Mouse (Mus musculus) forebrain, embryonic 14.5 days (tissue): ENCODE measurements around the gene Marveld1. TPM values are rescaled to one million over a fixed set of nuclear protein-coding genes. Genes with fewer than 3 reads are reported as not detected.
A peak's percentile ranks its signal among the peaks of the same experiment; 100 is the strongest.

Experiments used
- ATAC-seq: fragments of 200-750 bp; cut with Nextera tagmentation; 2 replicates; pipeline ENCODE4 v1.8.0; 2017; ENCODE audit warnings: mild to moderate bottlenecking, moderate library complexity
- DNase-seq: peaks from one replicate; pipeline ENCODE4 v3.0.0-alpha.2; 2015; ENCODE audit warnings: low spot score
- H3K27ac ChIP-seq: fragments of 300-500 bp; sonication (generic); 2 replicates; pipeline ENCODE4 v1.5.1; 2014; ENCODE audit warnings: low read depth, mild to moderate bottlenecking, control low read depth, low read length, moderate library complexity
- H3K27me3 ChIP-seq: fragments of 300-500 bp; sonication (generic); replicated peaks from 2 replicates; pipeline ENCODE4 v1.6.1; 2014; ENCODE audit warnings: low read length, control low read depth, mixed read lengths; ENCODE audit not compliant: control insufficient read depth, insufficient read depth
- H3K36me3 ChIP-seq: fragments of 300-500 bp; sonication (generic); 2 replicates; pipeline ENCODE4 v1.6.1; 2014; ENCODE audit warnings: low read length, control low read depth; ENCODE audit not compliant: control insufficient read depth, insufficient read depth
- H3K4me1 ChIP-seq: fragments of 300-500 bp; sonication (generic); 2 replicates; pipeline ENCODE4 v1.6.1; 2014; ENCODE audit warnings: antibody characterized with exemption, low read length, control low read depth; ENCODE audit not compliant: control insufficient read depth, insufficient read depth
- H3K4me2 ChIP-seq: fragments of 300-500 bp; sonication (generic); 2 replicates; pipeline ENCODE4 v1.6.1; 2014; ENCODE audit warnings: mild to moderate bottlenecking, control low read depth, low read length
- H3K4me3 ChIP-seq: fragments of 300-500 bp; sonication (generic); 2 replicates; pipeline ENCODE4 v1.5.1; 2014; ENCODE audit warnings: low read depth, low read length, control low read depth
- H3K9ac ChIP-seq: fragments of 300-500 bp; sonication (generic); 2 replicates; pipeline ENCODE4 v1.6.1; 2014; ENCODE audit warnings: mild to moderate bottlenecking, low read length, control low read depth, moderate library complexity
- H3K9me3 ChIP-seq: fragments of 300-500 bp; sonication (generic); replicated peaks from 2 replicates; pipeline ENCODE4 v1.6.1; 2016; ENCODE audit warnings: low read length, control low read depth, mixed read lengths; ENCODE audit not compliant: control insufficient read depth
- WGBS: fragments of 180-500 bp; shearing (Covaris S2); extraction: QIAGEN DNeasy Blood & Tissue Kit; methylation state at CpG from one replicate; pipeline ENCODE4 v1.1.7; 2014; 5-methylcytosine and 5-hydroxymethylcytosine counted together
- polyA plus RNA-seq: library from polyadenylated mRNA; unstranded; fragments of >200 nt; fragmentation: Nextera tagmentation; extraction: Ambion mirVana; gene quantifications from 2 replicates; pipeline ENCODE4 v1.2.1, GENCODE M21; 2014

Marveld1 gene
- polyA plus RNA-seq = 2.2 and 3.1 TPM in 2 replicates

DNA sequence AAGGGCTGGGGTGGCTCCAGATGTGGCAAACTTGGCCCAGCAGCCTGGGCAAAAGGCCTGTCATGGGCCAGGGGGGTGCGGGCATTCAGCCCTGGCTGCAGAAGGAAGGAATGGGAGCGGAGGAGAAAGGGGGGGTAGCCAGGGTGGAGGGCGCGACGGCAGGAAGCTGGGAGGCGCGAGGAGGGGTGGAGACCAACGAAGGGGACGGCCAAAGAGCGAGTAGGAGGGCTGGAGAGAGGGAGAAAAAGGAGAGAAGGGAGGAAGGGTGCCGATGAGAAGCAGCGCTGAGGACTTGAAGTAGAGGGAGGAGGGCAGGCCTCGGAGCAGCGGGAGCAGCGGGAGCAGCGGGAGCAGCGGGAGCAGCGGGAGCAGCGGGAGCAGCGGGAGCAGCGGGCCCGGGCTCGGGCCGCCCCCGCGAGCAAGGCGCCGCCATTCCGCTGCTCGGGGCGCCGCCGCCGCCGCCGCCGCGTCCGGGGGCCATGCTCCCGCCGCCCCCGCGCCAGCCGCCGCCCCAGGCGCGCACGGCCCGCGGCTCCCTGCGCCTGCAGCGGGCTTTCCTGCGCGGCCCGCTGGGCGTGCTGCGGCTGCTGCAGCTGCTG is at the start of gene Marveld1:
Gene Marveld1, plus strand, starts transcription at position 231 of the 599 bp plus-strand sequence.
- 0 out of 2 replicates have a peak, but pooled peaks cover 8% of the 10 kb centered on the region for H3K4me1 ChIP-seq
- H3K4me2 ChIP-seq = peak within 1 kb of the TSS; percentile 73
- DNase-seq (peak; percentile 35), ATAC-seq (peak; percentile 54; the same call in 1 of the 2 replicates)
- no peaks in the 10 kb centered on the region for H3K9me3 ChIP-seq
- no peaks in the 10 kb centered on the region for H3K36me3 ChIP-seq
- WGBS = under 1% methylated on average over 21 of the region's 57 CpGs
- peak within 1 kb of the TSS; percentile 70 for H3K9ac ChIP-seq
- peaks cover 8% of the 10 kb centered on the region for H3K27me3 ChIP-seq
- peak within 1 kb of the TSS; percentile 53 for H3K4me3 ChIP-seq
- 0 out of 2 replicates have a peak within 1 kb of the TSS, but pooled peaks have one; percentile 21 for H3K27ac ChIP-seq

DNA sequence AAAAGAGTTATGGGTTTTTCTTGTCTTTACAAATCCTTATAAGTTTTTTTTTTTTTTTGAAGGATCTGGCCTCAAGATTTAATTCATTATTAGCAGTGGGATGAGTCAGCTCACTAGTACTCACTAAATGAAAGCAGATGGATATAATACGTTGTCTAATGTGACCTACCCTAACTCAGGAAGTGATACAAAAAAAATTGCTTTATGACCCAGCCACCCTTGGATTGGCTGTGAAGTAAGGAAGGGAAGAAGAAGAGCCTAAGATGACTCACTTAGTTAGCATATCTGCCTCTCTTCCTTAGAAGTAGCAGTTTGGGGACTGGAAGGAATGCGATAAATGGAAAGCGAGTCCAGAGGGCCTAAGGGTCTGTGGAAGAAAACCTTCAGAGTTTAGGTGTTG is 47.8 kb upstream of the Marveld1 start:
- Histone ChIP-seq H3K9me3 (no peaks in the 10 kb centered on the region), H3K9ac (no peak overlapping the region), H3K4me2 (no peak overlapping the region), H3K27me3 (no peaks in the 10 kb centered on the region), H3K4me3 (no peak overlapping the region), H3K36me3 (peaks cover 24% of the 10 kb centered on the region), H3K27ac (no peak overlapping the region), H3K4me1 (no peaks in the 10 kb centered on the region)
- 95% methylated on average over 3 of the region's 3 CpGs for WGBS
- DNase-seq (no peak), ATAC-seq (no peak)

DNA sequence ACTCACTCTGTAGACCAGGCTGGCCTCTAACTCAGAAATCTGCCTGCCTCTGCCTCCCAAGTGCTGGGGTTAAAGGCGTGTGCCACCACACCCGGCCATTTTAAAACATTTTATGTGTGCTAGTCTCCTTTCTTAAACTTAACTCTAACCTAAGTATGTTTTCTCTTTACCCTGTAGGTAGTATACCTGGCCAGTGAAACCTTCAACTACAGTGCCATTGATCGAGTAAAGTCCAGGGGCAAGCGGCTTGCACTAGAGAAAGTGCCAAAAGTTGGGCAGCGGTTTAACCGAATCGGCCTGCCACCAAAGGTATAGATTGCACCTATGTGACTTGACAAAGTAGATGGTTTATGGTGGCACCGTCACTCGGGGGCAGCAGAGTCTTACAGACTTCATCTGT is 42.5 kb upstream of the Marveld1 start:
- ATAC-seq (no peak), DNase-seq (no peak)
- H3K4me1 ChIP-seq = no peaks in the 10 kb centered on the region
- no peak overlapping the region for H3K27ac ChIP-seq
- H3K9ac ChIP-seq = no peak overlapping the region
- H3K4me2 ChIP-seq = no peak overlapping the region
- 95% methylated on average over 9 of the region's 9 CpGs for WGBS
- H3K9me3 ChIP-seq = no peaks in the 10 kb centered on the region
- peaks cover 35% of the 10 kb centered on the region for H3K36me3 ChIP-seq
- no peak overlapping the region for H3K4me3 ChIP-seq
- H3K27me3 ChIP-seq = no peaks in the 10 kb centered on the region

DNA sequence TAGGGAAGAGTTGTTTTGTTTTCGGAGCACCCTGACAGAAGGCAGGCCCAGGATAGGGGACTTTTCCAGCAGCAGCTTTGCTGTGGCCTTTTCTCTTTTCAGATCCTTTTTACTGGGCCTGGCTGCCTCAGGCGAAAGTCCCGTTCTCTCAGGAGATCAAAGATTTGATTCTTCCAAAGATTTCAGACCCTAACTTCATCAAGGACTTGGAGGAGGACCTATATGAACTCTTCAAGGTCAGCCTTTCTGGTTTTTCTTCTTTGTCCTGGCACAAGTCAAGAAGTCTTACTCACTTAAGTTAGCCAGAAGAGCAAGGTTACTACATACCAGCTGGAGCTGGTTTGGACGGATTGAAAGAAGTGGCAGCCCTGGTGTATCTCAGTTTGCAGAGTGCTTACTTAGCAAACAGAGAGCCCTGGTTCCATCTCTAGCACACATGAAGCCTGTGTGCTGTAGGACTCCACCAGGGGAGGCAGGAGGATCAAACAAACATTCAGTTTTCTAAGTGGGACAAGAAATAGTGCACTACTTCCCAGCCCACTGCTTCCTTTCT is 31.3 kb upstream of the Marveld1 start:
- Histone ChIP-seq H3K9me3 (no peaks in the 10 kb centered on the region), H3K4me2 (no peak overlapping the region), H3K4me3 (no peak overlapping the region), H3K9ac (no peak overlapping the region), H3K36me3 (peaks cover 71% of the 10 kb centered on the region), H3K4me1 (no peaks in the 10 kb centered on the region), H3K27ac (no peak overlapping the region), H3K27me3 (no peaks in the 10 kb centered on the region)
- WGBS = 91% methylated on average over 4 of the region's 4 CpGs
- DNase-seq (no peak), ATAC-seq (no peak)

DNA sequence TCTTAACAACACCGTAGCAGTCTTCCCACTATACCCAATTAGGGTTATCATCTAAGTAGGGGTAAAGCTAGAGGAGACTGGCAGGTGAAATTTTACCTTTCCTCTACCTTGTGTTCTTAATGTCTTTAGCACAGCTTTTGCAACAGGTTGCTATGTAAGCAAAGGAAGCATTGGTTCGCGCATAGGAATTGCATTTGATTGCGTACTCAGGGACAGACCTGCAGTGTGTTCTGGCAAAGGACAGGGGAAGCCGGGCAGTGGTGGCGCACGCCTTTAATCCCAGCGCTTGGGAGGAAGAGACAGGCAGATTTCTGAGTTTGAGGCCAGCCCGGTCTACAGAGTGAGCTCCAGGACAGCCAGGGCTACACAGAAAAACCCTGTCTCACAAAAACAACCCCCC is 29.1 kb upstream of the Marveld1 start:
- no peak overlapping the region for H3K4me2 ChIP-seq
- 92% methylated on average over 9 of the region's 9 CpGs for WGBS
- DNase-seq (no peak), ATAC-seq (no peak)
- no peak overlapping the region for H3K27ac ChIP-seq
- H3K4me3 ChIP-seq = no peak overlapping the region
- no peaks in the 10 kb centered on the region for H3K4me1 ChIP-seq
- no peaks in the 10 kb centered on the region for H3K9me3 ChIP-seq
- H3K27me3 ChIP-seq = no peaks in the 10 kb centered on the region
- H3K9ac ChIP-seq = no peak overlapping the region
- H3K36me3 ChIP-seq = peaks cover 83% of the 10 kb centered on the region

DNA sequence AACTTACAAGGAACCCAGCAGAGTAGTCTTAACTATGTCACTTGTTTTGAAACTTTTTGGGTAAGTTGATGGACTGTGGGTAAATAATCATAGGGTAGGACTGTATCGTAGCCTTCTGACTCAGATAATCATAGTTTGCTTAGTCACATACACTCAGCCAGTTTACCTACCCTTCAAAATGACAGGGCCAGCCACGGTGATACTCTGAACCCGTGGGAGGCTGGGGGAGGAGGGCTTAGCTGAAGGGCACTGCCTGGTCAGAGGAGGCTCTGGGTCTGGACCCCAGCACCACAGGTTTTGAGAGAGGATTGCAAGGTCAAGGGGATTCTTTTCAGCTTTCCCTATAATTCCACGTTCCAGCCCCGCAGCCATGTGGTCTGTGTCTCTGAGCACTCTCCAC is 28.6 kb upstream of the Marveld1 start:
- Histone ChIP-seq H3K9ac (no peak overlapping the region), H3K4me2 (no peak overlapping the region), H3K4me1 (no peaks in the 10 kb centered on the region), H3K9me3 (no peaks in the 10 kb centered on the region), H3K27ac (no peak overlapping the region), H3K36me3 (peaks cover 83% of the 10 kb centered on the region), H3K4me3 (no peak overlapping the region), H3K27me3 (no peaks in the 10 kb centered on the region)
- DNase-seq (no peak), ATAC-seq (no peak)
- WGBS = 88% methylated on average over 5 of the region's 5 CpGs

DNA sequence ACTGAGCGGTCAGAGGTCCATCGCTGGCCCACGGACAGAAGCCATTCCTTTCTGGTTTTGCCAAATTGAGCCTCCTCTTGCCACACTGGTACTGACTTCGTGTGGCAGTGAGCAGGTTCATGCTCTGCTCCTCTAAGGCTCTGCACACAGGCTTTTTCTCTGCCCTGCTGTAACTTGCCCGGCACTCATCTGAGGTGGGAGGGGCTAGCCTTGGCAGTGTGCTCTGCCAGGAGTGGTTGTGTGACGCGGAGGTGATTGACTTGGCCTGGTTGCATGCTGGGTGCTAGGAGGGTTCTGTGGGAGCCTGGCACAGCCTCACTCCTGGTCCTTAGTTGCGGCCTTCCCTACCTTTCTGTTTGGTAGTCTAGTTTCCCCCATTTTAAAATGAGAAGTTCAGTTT is 26.7 kb upstream of the Marveld1 start:
- 85% methylated on average over 8 of the region's 8 CpGs for WGBS
- peaks cover 82% of the 10 kb centered on the region for H3K36me3 ChIP-seq
- DNase-seq (no peak), ATAC-seq (no peak)
- no peaks in the 10 kb centered on the region for H3K27me3 ChIP-seq
- no peaks in the 10 kb centered on the region for H3K9me3 ChIP-seq
- H3K27ac ChIP-seq = no peak overlapping the region
- H3K4me2 ChIP-seq = no peak overlapping the region
- no peaks in the 10 kb centered on the region for H3K4me1 ChIP-seq
- no peak overlapping the region for H3K4me3 ChIP-seq
- no peak overlapping the region for H3K9ac ChIP-seq

DNA sequence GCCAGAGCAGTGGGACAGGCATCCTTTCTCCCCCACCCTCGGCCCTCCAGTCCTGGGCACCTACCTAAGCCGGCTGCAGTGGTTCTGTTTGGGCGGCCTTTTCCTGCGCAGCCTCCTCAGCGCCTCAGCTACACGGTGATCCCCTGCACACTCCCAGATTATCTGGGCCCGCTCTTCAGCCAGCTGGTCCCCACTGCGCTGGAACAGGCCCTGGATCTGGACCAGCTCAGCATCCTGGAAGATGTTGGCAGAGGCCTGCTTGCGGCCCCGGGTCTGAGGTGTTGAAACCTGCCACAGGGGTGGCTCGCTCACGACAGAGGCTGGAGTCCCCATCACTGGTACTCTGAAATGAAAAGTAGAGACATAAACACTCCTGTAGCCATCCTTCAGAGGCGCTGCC is 22.5 kb upstream of the Marveld1 start:
- Histone ChIP-seq H3K4me3 (no peak overlapping the region), H3K27me3 (no peaks in the 10 kb centered on the region), H3K9ac (no peak overlapping the region), H3K4me1 (no peaks in the 10 kb centered on the region), H3K9me3 (no peaks in the 10 kb centered on the region), H3K4me2 (no peak overlapping the region), H3K27ac (no peak overlapping the region), H3K36me3 (peaks cover 46% of the 10 kb centered on the region)
- DNase-seq (no peak), ATAC-seq (no peak)
- WGBS = 85% methylated on average over 13 of the region's 13 CpGs

DNA sequence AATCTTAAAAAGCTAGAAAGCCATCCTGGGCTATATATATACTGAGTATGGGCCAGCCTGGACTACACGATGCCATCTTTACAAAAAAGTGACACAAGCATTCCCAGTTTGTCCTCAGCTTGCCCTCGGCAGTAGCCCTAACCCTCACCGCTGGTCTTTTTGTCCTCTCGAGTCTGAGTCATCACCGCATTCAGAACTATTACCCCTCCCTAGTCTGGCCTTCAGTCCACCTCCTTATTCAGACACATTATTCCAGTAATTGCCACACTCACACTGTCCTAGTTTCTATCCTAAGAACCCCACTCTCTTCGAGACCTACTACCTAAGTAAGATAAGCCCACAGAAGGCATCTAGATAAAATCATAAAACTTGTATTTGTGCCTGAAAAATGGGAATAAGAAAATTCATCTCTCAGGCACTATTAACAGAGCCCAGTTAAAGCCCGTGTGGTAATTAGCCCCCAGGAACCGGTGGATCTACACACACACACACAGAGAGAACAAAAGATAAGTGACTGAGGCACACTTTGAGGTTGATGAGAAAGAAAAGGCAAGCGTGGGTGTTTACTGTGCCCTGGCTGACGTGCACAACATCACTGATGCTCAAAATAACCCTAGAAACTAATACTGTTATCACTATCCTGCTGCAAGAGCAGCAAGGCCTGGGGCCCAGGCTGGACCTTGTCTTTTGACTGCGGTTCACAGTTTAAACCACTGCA is 21.5 kb upstream of the Marveld1 start:
- ATAC-seq (no peak), DNase-seq (no peak)
- no peaks in the 10 kb centered on the region for H3K9me3 ChIP-seq
- H3K4me3 ChIP-seq = no peak overlapping the region
- no peak overlapping the region for H3K27ac ChIP-seq
- 64% methylated on average over 11 of the region's 11 CpGs for WGBS
- H3K27me3 ChIP-seq = no peaks in the 10 kb centered on the region
- H3K9ac ChIP-seq = no peak overlapping the region
- H3K4me2 ChIP-seq = no peak overlapping the region
- H3K36me3 ChIP-seq = peaks cover 37% of the 10 kb centered on the region
- H3K4me1 ChIP-seq = no peaks in the 10 kb centered on the region
